Mouse (Mus musculus) embryonic facial prominence, embryonic 13.5 days (tissue): ENCODE data around the gene Ddc. TPM values are rescaled to one million over a fixed set of nuclear protein-coding genes. Genes with fewer than 3 reads are reported as not detected.

ENCODE experiments used
- ATAC-seq: fragments of 200-750 bp; cut with Nextera tagmentation; 2 replicates; pipeline ENCODE4 v1.8.0; 2017; ENCODE audit warnings: low read depth; ENCODE audit not compliant: insufficient number of reproducible peaks, insufficient read depth, low FRiP score, low TSS enrichment
- H3K27ac ChIP-seq: fragments of 300-500 bp; sonication (generic); 2 replicates; pipeline ENCODE4 v1.5.1; 2015; ENCODE audit warnings: moderate library complexity, mild to moderate bottlenecking, inconsistent platforms
- H3K27me3 ChIP-seq: fragments of 300-500 bp; sonication (generic); 2 replicates; pipeline ENCODE4 v1.6.1; 2015; ENCODE audit warnings: mild to moderate bottlenecking, inconsistent platforms
- H3K36me3 ChIP-seq: fragments of 300-500 bp; sonication (generic); 2 replicates; pipeline ENCODE4 v1.6.1; 2015; ENCODE audit warnings: mild to moderate bottlenecking, inconsistent platforms
- H3K4me1 ChIP-seq: fragments of 300-500 bp; sonication (generic); 2 replicates; pipeline ENCODE4 v1.6.1; 2015; ENCODE audit warnings: inconsistent platforms
- H3K4me2 ChIP-seq: fragments of 300-500 bp; sonication (generic); 2 replicates; pipeline ENCODE4 v1.6.1; 2015; ENCODE audit warnings: moderate library complexity, mild to moderate bottlenecking, inconsistent platforms
- H3K4me3 ChIP-seq: fragments of 300-500 bp; sonication (generic); 2 replicates; pipeline ENCODE4 v1.5.1; 2015; ENCODE audit warnings: mild to moderate bottlenecking, inconsistent platforms
- H3K9ac ChIP-seq: fragments of 300-500 bp; sonication (generic); 2 replicates; pipeline ENCODE4 v1.6.1; 2015; ENCODE audit warnings: mild to moderate bottlenecking, inconsistent platforms
- H3K9me3 ChIP-seq: fragments of 300-500 bp; sonication (generic); 2 replicates; pipeline ENCODE4 v1.6.1; 2016; ENCODE audit warnings: inconsistent platforms
- WGBS: fragments of 180-500 bp; shearing (Covaris S2); methylation state at CpG from one replicate; pipeline ENCODE4 v1.1.7; 2015; ENCODE audit warnings: mixed read lengths; 5-methylcytosine and 5-hydroxymethylcytosine counted together
- polyA plus RNA-seq: library from polyadenylated mRNA; unstranded; fragments of >200 nt; fragmentation: Nextera tagmentation; extraction: Ambion mirVana; gene quantifications from 2 replicates; pipeline ENCODE4 v1.2.1, GENCODE M21; 2015

The Ddc gene
- polyA plus RNA-seq, 1 experiment from 2014 or later, result 5.3 TPM

DNA sequence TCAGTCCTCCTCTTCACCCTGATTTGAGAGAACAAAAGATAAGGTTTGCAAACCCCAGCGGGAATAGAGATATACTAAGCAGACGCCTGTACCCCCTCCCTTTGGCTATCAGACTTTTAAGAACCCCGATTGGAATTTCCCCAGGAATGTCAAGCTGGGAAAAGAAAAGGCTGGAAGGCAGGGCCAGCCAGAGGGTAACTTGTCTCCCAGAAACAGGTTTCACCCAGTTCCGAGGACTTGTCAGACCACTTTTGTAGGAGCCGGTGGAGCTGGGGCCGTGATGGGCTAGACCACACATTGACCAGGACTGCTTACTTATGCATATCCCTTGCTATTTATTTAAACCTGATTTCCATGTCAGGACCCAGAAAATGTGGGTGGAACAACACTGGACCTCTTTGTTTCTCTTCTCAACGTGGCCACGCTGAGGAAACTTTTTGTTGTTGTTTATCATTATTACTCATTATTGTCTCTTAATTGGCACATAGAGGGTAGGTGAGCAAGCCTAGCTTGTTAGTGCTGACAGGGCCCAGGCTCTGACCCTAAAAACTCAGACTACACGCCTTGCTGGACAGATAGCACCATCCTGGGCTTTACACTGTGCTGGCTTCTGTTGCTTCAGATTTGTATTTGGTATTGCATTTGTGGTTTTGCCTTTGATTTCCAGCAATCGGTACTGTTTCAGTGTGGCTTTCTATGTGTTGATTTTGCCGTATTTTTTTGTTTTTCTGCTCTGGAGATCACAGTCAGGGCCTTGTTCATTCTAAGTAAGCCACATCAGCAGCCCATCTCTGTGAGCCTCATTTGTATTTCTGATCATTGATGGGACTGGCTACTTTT, 68.6 kb downstream of the Ddc start:
- no peaks in the 10 kb centered on the region for H3K36me3 ChIP-seq
- H3K4me2 ChIP-seq, result peak overlapping the region; percentile 36; the same call in 1 of the 2 replicates
- H3K9me3 ChIP-seq, result no peaks in the 10 kb centered on the region
- peaks cover 76% of the 10 kb centered on the region for H3K4me1 ChIP-seq
- ATAC-seq, result no peak
- no peak overlapping the region for H3K4me3 ChIP-seq
- peak overlapping the region; percentile 95 for H3K27ac ChIP-seq
- peak overlapping the region; percentile 49; the same call in 1 of the 2 replicates for H3K9ac ChIP-seq
- no peaks in the 10 kb centered on the region for H3K27me3 ChIP-seq
- 14% methylated on average over 11 of the region's 11 CpGs for WGBS

GRCm38 (mm10) chr11:11828761-11829160, 69.2 kb downstream of the Ddc start:
- Histone ChIP-seq H3K9ac (peak overlapping the region; percentile 49; the same call in 1 of the 2 replicates), H3K36me3 (no peaks in the 10 kb centered on the region), H3K27ac (peak overlapping the region; percentile 95), H3K4me3 (no peak overlapping the region), H3K9me3 (no peaks in the 10 kb centered on the region), H3K4me1 (peaks cover 82% of the 10 kb centered on the region), H3K27me3 (no peaks in the 10 kb centered on the region), H3K4me2 (peak overlapping the region; percentile 36)
- WGBS, result 12% methylated on average over 6 of the region's 6 CpGs
- ATAC-seq, result no peak

GRCm38 (mm10) chr11:11828251-11828650, 69.7 kb downstream of the Ddc start:
- Histone ChIP-seq H3K9me3 (no peaks in the 10 kb centered on the region), H3K27ac (peak overlapping the region; percentile 95), H3K9ac (peak overlapping the region; percentile 49; the same call in 1 of the 2 replicates), H3K4me2 (peak overlapping the region; percentile 36; the same call in 1 of the 2 replicates), H3K36me3 (no peaks in the 10 kb centered on the region), H3K27me3 (no peaks in the 10 kb centered on the region), H3K4me3 (no peak overlapping the region), H3K4me1 (peaks cover 85% of the 10 kb centered on the region)
- WGBS, result 13% methylated on average over 5 of the region's 5 CpGs
- peak; percentile 71 for ATAC-seq

DNA sequence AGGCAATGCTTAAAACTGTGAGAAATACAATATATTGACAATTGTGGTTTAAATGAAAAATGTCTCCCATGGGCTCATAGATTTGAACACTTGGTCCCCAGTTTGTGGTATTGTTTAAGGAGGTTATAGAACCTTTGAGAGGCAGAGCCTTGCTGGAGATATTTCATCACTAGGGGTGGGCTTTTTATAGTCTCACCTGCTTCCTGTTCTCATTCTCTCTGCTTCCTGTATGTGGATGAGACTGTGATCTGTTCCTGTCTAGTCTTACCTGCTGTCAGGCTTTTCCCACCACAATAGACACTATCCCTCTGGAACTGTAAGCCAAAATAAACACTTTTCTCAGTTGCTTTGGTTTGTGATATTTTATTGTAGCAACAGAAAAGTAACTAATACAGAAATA, 71.5 kb downstream of the Ddc start:
- Histone ChIP-seq H3K27ac (peak overlapping the region; percentile 97; the same call in 1 of the 2 replicates), H3K4me1 (peaks cover 84% of the 10 kb centered on the region)

DNA sequence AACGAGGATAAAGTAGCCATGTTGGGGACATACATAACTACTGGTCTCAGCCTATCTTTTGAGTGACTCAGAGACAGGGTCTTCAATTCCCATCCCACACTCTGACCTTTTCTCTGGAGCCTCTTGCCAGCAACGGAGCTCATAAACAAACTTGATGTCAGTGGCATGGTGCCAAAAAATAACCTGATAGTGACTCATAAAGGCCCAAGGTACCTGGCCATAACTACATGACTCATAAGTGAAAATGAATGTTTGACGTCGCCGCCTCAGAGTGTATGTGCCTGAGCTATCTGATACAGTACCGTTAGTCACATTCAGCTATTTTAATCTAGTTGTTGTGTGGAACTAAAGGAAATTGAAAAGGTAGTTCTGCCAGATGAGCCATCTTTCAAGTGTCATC, 72.3 kb downstream of the Ddc start:
- Histone ChIP-seq H3K4me3 (no peak overlapping the region), H3K27me3 (no peaks in the 10 kb centered on the region), H3K36me3 (no peaks in the 10 kb centered on the region), H3K9me3 (no peaks in the 10 kb centered on the region), H3K4me1 (peaks cover 85% of the 10 kb centered on the region), H3K27ac (peak overlapping the region; percentile 97), H3K9ac (no peak overlapping the region), H3K4me2 (no peak overlapping the region)
- no peak for ATAC-seq
- 73% methylated on average over 6 of the region's 6 CpGs for WGBS

More for the DNA sequence above, 71.5 kb downstream of the Ddc start:
- Histone ChIP-seq H3K9me3 (no peaks in the 10 kb centered on the region), H3K27me3 (no peaks in the 10 kb centered on the region), H3K36me3 (no peaks in the 10 kb centered on the region), H3K4me3 (no peak overlapping the region), H3K4me2 (no peak overlapping the region), H3K9ac (no peak overlapping the region)
- ATAC-seq, result no peak

DNA sequence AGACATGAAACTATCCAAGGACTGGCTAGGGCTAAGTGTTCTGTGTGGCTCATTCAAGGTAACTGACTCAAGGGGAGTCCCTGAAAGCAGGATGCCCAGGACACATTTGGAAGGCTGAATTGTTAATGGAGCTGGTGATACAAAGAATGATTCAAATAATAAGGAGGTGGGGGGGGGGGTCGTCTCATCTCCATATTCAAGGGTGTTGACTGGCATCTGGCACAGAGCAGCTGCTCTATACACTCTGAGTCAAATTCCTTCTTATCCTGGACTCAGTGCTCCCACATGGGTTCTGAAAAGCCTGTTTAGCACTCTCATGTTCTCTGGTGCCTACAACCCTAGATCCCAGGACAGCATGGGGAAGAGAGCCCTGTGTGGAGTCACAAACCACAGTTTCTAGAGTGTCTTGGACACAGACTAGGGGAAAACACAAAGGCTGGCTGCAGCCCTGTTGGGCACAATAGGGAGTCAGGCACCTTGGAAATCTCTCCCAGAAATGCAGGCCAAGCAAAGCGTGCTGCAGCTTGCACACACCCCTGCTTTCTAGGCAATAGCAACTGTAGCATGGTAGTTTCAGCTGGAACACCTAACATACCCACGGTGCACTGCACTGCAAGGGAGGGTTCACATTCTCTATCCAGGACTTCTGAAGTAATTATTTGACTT, 72.8 kb downstream of the Ddc start:
- no peaks in the 10 kb centered on the region for H3K9me3 ChIP-seq
- peaks cover 85% of the 10 kb centered on the region for H3K4me1 ChIP-seq
- WGBS, result 49% methylated on average over 3 of the region's 3 CpGs
- H3K4me2 ChIP-seq, result no peak overlapping the region
- peak overlapping the region; percentile 97 for H3K27ac ChIP-seq
- ATAC-seq, result no peak
- H3K27me3 ChIP-seq, result no peaks in the 10 kb centered on the region
- H3K36me3 ChIP-seq, result no peaks in the 10 kb centered on the region
- no peak overlapping the region for H3K4me3 ChIP-seq
- H3K9ac ChIP-seq, result no peak overlapping the region

- Histone ChIP-seq H3K9ac (no peak overlapping the region), H3K4me1 (peaks cover 77% of the 10 kb centered on the region), H3K27ac (peak overlapping the region; percentile 97), H3K4me2 (no peak overlapping the region), H3K4me3 (no peak overlapping the region), H3K9me3 (no peaks in the 10 kb centered on the region), H3K36me3 (no peaks in the 10 kb centered on the region), H3K27me3 (no peaks in the 10 kb centered on the region)
- no peak for ATAC-seq
- WGBS, result 25% methylated on average over 12 of the region's 12 CpGs
These were observed 73.7 kb downstream of the Ddc start for GRCm38 (mm10) chr11:11823980-11824911.

DNA sequence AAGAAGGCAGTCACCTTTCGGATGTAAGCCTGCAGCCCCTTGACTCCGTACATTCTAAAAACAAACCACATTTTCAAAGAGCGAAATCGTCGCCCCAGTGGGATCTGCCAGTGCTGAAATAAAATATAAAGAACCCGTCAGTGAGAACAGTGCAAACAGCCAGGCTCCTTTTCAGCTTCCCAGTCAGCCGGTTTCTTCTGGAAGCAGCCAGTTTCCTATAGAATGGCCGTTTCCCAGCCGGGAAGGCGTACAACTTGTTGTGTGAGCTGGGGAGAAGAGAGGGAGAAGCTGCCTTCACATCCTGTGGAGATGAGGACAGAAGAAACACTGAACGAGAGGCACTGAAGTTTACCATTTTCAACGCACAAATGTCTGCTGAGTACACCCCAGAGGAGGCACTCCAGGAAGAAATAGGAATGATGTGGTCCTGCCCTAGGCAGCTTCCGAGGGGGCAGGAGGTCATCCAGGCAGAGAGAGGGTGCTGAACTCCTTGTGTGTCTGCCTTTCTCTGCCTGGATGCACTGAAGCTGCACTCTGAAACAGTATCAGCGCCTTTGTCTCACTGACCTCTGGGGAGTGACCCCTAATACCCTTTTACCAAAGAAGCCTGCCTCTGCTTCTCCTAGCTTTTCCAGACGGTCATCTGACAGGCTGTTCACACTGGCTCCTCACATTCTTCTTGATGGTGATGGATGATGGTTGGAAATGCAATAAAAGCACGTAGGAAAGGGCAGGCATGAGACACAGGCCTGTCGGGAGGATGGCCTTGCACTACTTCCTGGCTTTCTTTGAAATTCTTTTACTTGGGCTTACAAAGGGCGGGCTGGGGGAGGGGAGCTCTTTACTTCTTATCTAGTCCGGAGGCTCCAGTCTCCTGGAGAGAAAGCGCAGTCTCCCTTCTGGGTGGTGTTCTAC, 75.5 kb downstream of the Ddc start:
- no peaks in the 10 kb centered on the region for H3K9me3 ChIP-seq
- H3K9ac ChIP-seq, result peak overlapping the region; percentile 61
- no peaks in the 10 kb centered on the region for H3K27me3 ChIP-seq
- H3K4me3 ChIP-seq, result no peak overlapping the region
- peak overlapping the region; percentile 97 for H3K27ac ChIP-seq
- H3K4me1 ChIP-seq, result peaks cover 63% of the 10 kb centered on the region
- WGBS, result 8% methylated on average over 20 of the region's 20 CpGs
- H3K4me2 ChIP-seq, result peak overlapping the region; percentile 33
- no peaks in the 10 kb centered on the region for H3K36me3 ChIP-seq
- no peak for ATAC-seq

GRCm38 (mm10) chr11:11821387-11821975, 76.5 kb downstream of the Ddc start:
- Histone ChIP-seq H3K4me1 (peaks cover 57% of the 10 kb centered on the region), H3K27me3 (no peaks in the 10 kb centered on the region), H3K9ac (peak overlapping the region; percentile 61), H3K9me3 (no peaks in the 10 kb centered on the region), H3K4me2 (peak overlapping the region; percentile 33), H3K36me3 (no peaks in the 10 kb centered on the region), H3K4me3 (no peak overlapping the region), H3K27ac (peak overlapping the region; percentile 97)
- peak; percentile 67 for ATAC-seq
- WGBS, result 4% methylated on average over 15 of the region's 16 CpGs

- no peak overlapping the region for H3K9ac ChIP-seq
- 29% methylated on average over 3 of the region's 3 CpGs for WGBS
- no peak overlapping the region for H3K4me3 ChIP-seq
- no peaks in the 10 kb centered on the region for H3K9me3 ChIP-seq
- no peaks in the 10 kb centered on the region for H3K36me3 ChIP-seq
- peak overlapping the region; percentile 97 for H3K27ac ChIP-seq
- ATAC-seq, result peak; percentile 12; the same call in 1 of the 2 replicates
- peaks cover 51% of the 10 kb centered on the region for H3K4me1 ChIP-seq
- H3K27me3 ChIP-seq, result no peaks in the 10 kb centered on the region
- no peak overlapping the region for H3K4me2 ChIP-seq
These were observed 77.2 kb downstream of the Ddc start for GRCm38 (mm10) chr11:11820737-11821136.
